Mouse (Mus musculus) c-Kit-positive CD71-positive TER-119-negative erythroid progenitor cells, embryonic 14.5 days (primary cell): ENCODE measurements at regions not wholly inside any gene's neighbourhood (a gene's known extent, or its start where the extent isn't known, plus 50 kb on each side); places are given as distances from the start of the nearest gene placed in this dataset.

ENCODE experiments used
- DNase-seq: peaks from one replicate; pipeline ENCODE4 v3.0.0-alpha.2; 2013; ENCODE audit warnings: low read depth

DNA sequence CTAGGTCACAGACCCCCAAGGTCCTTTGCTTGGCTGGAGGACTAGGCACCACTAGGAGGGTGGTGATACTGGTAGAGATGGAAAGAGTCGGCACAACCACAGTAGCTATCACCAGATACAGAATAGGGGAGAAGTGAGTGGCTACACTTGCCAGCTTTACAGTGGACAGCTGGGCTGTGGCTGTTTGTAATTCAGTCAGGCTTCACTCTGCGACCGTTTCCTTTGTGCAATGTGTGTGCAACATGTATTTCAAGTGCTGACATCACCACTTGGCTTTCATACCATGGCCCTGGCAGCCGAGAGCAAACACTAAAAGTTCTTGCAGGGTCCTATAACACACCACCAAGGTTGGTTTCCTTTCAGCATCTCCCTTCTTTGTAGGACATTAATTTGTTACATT, 181.7 kb upstream of the Egln3 start:
- DNase-seq, result no peak

DNA sequence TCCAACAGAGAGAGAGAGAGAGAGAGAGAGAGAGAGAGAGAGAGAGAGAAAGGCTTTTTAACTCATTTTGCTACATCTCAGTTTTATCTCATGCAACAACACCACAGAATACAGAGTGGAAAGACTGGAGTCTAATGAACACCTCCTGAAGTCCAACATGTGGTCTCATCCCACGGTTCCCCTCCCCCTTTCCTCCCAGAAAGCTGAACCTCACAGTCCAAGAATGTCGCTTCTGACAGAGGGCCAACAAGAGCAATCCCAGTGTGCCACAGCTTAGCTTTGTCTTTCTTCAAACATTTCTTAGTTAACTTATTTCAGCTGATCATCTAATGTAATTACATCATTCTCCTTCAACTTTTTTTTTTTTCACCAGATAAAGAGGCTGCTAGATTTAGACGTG, 180.5 kb upstream of the Egln3 start:
- DNase-seq, result no peak

DNA sequence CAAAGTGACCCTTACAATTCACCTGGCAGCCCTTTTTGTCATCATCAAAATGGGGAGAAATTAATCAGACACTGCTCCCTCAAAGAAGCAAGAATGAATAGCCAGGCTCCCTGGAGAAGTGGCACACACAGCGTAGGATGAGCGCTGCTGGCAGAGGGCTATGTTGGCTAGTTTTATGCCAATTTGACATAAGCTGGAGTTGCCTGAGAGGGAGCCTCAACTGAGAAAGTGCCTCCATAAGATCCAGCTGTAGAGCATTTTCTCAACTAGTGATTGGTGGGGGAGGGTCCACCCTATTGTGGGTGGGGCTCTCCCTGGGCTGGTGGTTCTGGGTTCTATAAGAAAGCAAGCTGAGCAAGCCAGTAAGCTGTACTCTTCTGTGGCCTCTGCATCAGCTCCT, 179.3 kb upstream of the Egln3 start:
- no peak for DNase-seq

DNA sequence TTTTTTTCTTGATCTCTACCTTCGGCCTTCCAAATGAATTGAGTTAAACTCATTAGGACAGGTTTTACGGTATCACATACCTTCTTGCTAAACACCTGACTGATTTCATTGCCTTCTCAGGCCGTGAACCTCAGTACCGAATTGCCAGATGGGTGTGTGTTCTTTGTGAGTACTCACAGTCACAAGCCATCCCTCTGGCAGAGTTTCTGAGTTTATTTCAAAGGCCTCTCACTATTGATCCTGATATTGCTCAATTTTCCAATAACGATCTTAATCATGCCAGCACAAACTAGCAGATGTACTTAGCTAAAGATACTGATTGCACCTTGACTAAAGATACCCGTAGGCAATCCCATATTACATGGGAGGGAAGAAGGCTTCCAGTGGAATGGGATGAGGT, 178.4 kb upstream of the Egln3 start:
- DNase-seq, result no peak

DNA sequence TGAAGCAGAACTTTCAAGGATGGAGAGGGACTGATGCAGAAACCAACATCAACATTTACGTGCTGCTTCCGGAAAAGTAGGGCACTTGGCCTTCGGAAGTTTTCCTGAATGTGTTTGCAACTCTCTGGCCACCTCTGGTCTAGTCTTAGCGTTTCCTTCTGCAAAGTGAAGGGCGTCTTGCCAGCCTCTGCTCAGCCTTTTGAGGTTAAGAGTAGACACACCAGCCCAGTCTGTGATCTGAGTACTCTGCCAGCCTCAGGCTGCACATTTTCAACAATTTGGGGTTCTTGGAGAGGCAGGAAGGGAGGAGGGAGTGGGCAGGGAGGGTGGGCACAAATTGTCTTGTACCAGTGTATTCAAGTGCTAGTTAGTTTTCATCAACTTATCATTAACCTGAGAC, 176.7 kb upstream of the Egln3 start:
- no peak for DNase-seq

DNA sequence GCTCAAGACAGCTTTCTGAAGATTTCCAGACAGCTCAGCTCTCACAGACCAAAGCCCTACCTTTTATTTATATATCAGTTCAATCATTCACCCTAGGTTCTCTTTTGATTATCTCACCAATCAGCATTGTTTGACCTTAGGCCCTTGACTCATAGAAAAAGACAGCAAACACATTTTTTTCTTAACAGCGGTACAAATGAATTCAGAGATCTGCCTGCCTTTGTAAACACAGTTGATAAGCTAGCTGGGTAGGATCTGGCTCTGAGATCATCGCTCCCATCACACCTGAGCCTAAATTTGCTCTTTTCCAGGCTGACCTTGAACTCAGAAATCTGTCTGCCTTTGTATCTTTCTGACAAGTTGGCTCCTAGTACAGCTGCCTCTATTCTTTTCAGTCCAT, 174.9 kb upstream of the Egln3 start:
- DNase-seq, result no peak

DNA sequence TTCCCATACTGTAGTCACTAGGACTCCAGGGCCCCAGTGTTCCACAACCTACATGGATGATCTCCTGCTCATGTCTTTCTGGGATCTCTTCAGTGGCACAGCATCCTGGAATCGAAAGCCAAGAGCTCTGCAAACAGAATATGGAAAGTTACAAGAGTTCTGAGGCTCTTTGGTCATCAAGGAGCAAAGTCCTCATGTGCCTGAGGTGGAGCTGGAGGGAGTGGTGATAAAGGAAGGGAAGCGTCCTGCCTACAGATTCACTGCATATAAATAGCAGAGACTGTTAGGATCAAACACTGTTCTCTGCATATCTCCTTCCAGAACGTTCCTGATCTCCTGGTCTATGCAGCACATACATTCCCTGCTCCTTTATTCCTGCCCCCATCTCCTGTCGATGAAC, 170.4 kb upstream of the Egln3 start:
- no peak for DNase-seq

DNA sequence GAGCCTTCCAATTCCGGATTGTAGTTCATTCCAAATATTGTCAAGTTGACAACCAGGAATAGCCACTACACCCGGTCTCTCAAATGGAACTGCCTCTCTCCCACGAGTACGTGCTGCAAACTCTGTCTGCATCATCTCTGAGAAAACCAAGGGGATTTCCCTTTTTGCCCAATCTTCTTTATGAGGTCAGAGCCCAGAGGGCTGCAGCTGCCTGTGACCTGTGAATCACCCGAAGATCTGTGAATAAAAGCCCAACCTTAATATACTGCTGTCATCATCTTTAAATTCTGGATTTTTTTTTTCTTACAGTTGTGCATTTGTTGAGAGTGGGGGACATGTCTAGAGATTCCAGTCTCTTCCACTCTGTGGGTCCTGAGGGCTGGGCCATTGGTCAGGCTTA, 165.6 kb upstream of the Egln3 start:
- no peak for DNase-seq

DNA sequence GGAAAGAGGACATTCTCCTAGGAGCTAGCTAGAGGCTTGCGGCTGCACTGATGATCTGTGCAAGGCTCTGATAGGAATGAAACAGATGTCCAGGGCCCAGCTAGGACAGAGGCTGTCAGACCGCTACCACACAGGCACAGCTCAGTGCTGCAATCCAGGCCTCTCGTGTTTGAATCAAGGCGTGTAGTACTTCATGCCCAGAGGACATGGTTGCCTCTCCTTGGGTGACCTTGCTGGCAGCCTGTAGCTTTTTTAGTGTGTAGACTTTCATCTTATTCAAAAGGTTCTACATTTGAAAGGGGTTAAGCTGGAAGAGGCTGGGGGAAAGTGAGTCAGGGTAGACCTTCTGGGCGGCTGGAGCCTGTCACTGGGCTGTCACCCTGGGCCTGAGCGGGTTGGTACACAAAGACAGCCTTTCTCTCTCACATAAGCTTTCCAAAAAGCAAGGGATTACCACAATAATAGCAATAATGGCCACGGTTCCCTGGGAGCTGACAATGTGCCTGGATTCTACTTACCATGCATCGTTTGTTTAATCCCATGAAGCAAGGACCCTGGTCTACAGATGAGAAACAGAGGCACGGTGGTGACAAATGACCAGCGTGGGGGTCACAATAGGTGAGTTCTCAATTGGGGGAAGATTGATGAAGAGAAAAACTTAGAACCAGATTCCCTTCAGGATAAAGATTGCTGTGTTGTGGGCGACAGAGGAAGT, 160.9 kb upstream of the Egln3 start:
- no peak for DNase-seq

DNA sequence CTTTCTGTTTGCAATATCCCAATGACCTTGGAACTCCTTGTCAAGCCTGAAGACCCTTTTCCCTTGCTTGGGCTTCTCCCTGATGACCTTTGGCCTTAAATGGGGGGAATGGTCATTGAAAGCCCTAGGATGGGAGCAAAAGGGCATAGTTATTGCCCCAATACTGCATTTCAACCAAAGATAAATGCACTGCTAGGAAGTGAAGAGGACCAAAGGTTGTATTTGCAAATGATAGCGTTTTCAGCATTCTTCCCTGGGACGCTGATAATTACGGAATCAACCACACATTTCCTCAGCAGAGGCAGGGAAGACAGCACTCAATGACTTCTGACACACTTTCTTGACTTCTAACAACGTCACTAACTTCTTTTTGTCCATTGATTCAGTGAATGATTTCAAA, 158.1 kb upstream of the Egln3 start:
- DNase-seq, result no peak

DNA sequence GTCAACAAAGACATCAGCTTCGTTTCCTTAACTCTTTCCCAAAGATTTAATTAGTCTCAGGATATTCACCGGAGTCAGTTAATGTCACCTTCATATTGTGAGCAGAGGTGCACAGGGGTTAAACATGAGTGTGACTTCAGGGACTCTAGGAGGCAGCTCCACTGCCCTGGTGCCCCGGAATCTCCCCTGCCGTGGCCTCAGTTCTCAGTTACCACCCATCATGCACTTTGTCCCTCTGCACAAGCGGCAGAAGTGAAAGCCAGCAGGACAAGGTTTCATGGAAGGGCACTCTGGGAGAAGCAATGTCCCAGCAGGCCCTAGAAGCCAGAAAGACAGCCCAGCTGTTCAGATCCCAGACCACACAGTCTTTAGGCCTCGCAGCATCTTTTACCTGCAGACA, 150.5 kb upstream of the Egln3 start:
- DNase-seq, result no peak

DNA sequence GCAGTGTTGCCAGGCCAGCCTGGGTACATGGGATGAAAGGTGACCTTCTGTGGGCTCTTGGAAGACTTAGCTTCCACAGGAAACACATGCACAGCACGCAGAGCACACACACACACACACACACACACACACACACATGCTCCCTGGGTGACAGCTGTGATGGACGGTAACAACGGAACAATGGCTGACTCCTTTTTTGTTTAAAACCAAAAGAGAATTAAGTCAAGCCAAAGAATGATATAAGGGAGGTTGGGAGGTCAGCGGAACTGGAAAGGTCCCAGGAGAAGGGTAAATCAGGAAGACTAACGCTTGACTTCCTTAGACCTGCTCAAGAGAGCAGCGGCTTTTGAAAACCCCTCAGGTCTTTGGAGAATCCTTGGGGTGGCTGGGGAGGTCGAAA, 150.0 kb upstream of the Egln3 start:
- no peak for DNase-seq

DNA sequence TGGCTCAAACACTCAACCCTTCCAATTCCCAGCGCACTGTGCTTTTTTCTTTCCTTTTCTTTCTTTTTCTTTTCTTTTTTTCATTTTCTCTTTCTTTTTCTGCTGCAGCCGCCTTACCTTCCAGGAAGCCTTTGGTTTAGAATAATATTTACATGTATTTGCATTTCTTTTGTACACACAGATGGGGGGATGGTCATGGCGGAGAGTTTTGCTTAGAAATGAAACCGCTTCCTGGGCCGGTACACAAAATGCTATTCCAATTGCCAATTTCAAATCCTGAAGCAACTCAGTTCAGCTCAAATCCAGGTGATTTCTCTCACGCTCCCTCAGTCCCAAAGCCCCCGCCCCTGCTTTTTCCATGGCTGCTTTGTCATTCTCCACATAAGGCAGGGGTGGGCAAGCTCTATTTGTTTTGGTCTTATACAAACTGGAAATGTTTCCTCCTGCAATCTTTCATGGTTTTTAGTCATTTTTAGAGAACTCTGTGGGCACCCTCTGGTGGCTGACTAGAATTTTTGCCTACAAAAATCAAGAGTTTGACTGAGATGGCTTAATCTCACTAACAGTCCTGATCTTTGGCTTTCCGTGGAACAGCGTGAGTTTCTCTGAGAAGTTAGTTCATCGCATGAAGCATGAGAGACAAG, 149.4 kb upstream of the Egln3 start:
- no peak for DNase-seq

DNA sequence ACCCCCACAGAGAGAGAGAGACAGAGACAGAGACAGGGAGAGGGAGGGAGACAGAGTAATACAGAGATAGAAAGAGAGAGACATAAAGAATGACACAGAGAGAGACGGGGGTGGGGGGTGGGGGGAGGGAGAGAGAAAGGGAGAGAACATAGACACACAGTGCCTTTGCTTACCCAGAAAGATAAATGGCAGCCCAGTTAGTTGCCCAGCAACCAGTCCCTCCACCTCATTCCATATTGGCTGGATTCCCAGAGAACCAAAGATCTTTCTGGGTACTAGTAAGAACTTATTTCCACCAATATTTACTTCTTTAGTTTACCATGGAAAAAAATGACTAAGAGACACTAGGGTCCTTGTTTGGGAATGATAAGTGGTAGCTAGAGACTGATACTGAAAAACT, 146.6 kb upstream of the Egln3 start:
- DNase-seq, result no peak

DNA sequence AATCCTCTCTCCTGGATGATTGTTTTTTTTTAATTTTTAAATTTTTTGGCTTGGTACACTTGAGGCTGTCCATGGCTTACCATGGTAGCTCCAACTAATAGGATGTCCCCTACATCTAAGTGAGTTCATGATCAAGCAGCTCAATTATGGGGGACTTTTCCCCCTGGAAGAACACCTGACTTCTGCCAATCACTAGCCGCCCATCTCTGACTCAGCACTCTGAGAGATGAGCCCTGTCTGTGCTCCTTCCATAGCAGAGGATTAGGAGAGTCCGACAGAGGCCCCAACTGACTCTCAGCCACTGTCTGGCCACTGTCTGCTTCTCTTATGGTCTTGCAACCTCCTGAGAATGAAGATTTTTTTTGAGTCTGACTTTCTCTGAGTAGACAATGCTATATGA, 145.7 kb upstream of the Egln3 start:
- no peak for DNase-seq

DNA sequence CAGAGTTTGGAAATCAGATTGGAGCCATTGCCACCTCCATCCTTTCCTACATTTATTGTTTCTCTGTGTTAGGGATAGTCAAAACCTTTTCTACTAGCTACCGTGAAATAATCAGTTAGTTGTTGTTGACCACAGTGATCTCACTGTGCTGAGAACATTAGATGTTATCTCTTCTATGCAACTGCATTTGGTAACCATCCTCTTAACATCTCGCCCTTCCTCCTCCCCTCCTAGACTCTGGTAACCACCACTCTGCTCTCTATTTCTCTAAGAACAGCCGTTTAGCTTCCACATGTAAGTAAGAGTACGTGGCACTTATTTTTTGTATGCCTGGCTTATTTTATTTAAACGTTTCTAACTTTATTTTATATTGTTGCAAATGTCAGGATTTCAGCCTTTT, 139.8 kb upstream of the Egln3 start:
- DNase-seq, result no peak

DNA sequence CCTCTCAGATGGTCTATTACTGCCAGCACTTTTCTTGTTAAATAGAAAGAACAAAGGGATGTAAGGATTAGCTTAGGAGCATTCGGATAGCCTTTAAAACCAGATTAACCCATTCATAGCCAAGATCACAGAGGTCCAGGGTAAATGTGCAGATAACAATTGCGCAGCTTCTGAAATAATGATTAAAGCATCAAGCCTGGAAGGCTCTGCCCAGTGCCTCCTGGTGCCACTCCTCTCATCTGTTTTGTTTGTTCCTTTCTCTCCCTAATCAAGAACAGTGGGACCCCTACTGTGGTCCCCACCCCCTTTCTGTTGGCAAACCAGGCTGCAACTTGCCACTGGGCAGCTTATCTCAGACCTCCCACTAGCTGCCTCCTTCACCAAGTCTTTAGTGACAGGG, 131.8 kb upstream of the Egln3 start:
- DNase-seq, result no peak

DNA sequence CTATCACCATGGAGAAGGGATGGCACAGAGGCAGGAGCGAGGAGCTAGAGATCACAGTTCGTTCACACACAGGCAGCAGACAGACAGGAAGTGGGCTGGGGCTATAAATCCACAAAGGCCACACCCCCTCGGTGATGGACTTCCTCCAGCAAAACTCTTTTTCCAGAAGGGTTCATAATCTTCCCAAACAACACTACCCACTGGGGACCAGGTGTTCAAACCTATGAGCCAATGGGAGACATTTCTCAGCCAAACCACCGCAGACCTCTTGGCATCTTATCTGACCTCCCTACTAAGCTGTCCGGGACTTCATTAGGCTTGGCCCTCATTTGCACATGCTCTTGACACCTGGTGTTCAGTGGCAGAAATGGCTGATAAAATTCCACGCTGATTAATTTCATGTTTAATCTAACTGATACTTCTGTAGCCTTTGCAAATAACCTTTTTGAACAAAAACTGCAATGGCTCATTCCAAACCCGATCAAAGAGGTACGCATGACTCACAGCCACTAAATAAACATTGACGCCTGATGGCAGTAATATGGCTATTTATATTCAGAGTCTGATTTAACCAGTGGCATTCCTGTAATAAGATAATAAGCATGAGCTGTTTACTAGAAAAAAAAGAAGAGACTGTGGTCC, 131.0 kb upstream of the Egln3 start:
- no peak for DNase-seq

DNA sequence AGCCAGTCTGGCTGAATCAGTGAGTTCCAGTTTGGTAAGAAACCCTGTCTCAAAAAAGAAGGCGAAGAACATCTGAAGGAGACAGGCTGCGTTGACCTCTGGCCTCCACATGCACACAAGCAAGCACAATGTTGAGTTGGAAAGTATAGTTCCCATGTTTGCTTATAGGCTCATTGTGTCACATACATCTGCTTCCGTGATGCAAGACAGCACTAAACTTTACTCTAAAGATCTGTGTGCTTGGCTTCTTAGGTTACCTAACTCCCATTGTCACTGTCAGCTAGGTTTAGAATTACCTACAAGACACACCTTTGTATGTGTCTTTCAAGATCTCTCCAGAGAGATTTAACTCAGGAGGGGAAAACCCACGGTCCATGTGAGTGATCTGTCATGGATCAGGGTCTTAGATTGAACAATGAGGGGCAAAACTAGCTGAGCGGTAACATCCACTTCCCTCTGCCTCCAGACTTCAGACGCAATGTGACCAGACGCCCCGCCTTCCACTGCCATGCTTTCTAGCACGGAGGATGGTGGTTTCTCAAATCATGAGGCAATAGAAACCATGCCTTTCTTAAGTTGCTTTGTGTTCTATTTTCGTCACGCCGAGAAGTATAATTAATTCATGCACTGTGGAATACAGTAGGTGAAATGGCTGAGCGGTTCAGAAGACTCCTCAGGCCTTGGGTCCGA, 130.1 kb upstream of the Egln3 start:
- DNase-seq, result no peak

DNA sequence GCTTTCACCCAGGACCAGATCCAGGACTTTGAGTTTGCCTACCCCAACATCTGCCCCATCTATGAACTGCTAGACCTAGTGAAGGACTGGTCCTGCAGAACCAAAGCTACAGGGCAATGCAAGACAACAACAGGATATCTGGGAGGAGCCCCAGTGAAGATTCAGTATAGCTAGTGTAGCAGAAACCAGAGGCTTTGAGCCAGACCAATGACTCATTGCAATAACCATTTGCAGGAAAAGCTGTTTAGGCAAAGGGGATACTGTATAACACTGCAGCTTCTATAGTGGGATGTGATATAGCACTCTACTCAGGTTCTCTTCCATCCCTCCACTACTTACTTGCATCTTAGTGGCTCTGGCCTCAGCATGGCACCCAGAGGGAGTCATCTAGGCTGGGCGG, 123.8 kb upstream of the Egln3 start:
- no peak for DNase-seq

DNA sequence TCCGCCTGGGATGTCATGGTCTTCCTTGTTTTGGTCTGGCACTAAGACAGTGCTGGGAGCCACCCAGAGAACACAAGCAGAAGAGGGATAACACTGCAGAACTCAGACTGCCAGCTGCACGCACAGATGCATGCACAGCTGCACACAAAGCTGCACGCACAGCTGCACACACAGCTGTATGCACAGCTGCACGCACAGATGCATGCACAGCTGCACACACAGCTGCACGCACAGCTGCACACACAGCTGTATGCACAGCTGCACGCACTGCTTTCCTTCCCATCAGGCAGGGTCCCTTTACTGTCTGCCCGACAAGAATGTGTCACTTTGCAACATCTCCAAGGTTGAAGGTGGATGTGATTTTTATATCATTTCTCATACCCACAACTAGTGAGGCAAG, 122.9 kb upstream of the Egln3 start:
- DNase-seq, result no peak

DNA sequence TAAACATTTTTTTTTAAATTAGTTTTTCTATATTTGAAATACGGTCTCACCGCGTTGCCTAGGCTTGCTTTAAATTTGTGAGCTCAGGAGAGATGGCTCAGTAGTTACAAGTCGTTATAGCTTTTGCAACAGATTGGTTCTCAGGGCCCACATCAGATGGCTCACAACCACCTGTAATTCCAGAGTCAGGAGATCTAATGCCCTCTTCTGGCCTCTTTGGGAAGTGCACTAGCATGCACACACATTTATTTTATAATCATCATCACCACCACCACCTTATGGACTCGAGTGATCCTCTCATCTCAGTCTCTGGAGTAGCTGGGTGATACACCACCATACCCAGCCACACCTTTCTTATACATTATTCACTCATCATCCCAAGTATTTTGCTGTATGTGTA, 116.9 kb upstream of the Egln3 start:
- no peak for DNase-seq

DNA sequence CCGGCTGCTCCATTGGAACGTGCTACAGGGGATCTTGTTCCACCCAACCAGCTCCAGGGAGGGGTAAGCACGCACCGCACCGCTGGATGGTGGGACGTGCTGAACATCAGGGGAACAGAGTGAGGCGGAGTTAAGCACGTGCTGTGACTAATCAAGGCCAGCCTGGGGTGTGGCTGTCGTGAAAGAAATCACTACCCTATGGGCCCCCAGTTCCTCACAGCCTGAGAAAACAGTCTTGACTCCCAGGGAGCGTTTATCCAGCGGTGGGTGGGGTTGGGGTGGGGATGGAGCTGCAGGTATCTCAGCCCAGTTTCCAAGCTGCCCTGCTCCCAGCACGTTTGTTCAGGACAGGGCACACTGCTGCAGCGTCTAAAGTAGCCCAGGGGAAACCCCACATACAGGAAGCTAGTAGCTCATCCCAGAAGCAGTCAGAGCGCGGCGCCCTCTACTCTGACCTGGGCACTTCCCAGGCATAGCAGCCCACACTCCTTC, 113.4 kb upstream of the Egln3 start:
- DNase-seq, result no peak
